Mouse (Mus musculus) kidney, adult 2 months (tissue): Measurements from ENCODE around the gene Krtap3-2.

Source experiments
- CTCF ChIP-seq: fragments of 200-500 bp; conservative IDR thresholded peaks from 2 replicates; pipeline ENCODE4 v1.5.1; 2011; ENCODE audit warnings: low read depth, mild to moderate bottlenecking, control low read depth, low read length, moderate library complexity, mixed read lengths; ENCODE audit not compliant: insufficient read depth, insufficient read length
- POLR2A ChIP-seq: fragments of 200-500 bp; IDR thresholded peaks from one replicate; pipeline ENCODE4 v1.6.1; 2011; ENCODE audit warnings: low read depth, low read length, control low read depth

DNA sequence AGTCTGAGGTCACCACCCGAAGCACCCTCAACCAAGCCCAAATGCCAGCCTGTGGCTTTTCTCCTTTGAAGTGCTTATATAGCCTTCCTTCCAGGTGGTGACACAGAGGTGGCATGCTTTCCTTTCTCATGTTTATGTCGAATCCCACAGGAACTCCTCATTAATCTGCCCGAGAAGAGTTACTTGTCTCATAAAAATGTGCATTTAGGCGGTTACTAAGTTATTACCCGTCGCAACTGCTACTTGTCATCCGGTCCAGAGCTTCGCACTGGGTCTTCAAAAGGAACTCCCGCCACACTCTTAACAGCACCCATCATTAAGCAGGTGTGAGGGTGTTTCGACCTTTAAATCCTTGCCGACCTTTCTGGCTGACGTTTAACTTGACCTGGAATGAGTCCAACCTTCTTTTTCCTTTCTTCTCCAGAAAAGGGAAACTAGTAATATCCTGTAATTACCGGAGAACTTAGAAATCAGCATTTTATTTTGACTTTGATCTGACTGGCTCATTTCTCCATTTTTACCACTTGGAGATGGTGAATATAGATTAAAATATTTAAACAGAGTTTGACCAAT, 35.3 kb downstream of the Krtap3-2 start, which contains the start of gene Krt39:
- no peak for TF ChIP-seq CTCF
- TF ChIP-seq POLR2A: no peak
